Mouse (Mus musculus): ENCODE measurements at regions not wholly inside any gene's neighbourhood (a gene's known extent, or its start where the extent isn't known, plus 50 kb on each side); places are given as distances from the start of the nearest gene placed in this dataset.

GRCm38 (mm10) chr5:112050046-112050782, 202.1 kb downstream of the Cryba4 start:
- ATAC-seq (replicated peaks; ENCODE audit: insufficient number of reproducible peaks, low FRiP score, low TSS enrichment, poor library complexity, severe bottlenecking) = no peak

GRCm38 (mm10) chr5:112050906-112051305, 201.4 kb downstream of the Cryba4 start:
- ATAC-seq (replicated peaks; ENCODE audit: insufficient number of reproducible peaks, low FRiP score, low TSS enrichment, poor library complexity, severe bottlenecking) = no peak

GRCm38 (mm10) chr5:112051786-112052185, 200.5 kb downstream of the Cryba4 start:
- ATAC-seq (replicated peaks; ENCODE audit: insufficient number of reproducible peaks, low FRiP score, low TSS enrichment, poor library complexity, severe bottlenecking) = no peak

GRCm38 (mm10) chr5:112053600-112054155, 198.6 kb downstream of the Cryba4 start:
- ATAC-seq (replicated peaks; ENCODE audit: insufficient number of reproducible peaks, low FRiP score, low TSS enrichment, poor library complexity, severe bottlenecking) = no peak

GRCm38 (mm10) chr5:112055018-112055417, 197.3 kb downstream of the Cryba4 start:
- ATAC-seq (replicated peaks; ENCODE audit: insufficient number of reproducible peaks, low FRiP score, low TSS enrichment, poor library complexity, severe bottlenecking) = no peak

GRCm38 (mm10) chr5:112069917-112070316, 182.4 kb downstream of the Cryba4 start:
- no peak for ATAC-seq (replicated peaks; ENCODE audit: insufficient number of reproducible peaks, low FRiP score, low TSS enrichment, poor library complexity, severe bottlenecking)

- no peak for ATAC-seq (replicated peaks; ENCODE audit: insufficient number of reproducible peaks, low FRiP score, low TSS enrichment, poor library complexity, severe bottlenecking)
Measured at GRCm38 (mm10) chr5:112072456-112072855, 179.9 kb downstream of the Cryba4 start.

GRCm38 (mm10) chr5:112077097-112077496, 175.2 kb downstream of the Cryba4 start:
- no peak for ATAC-seq (replicated peaks; ENCODE audit: insufficient number of reproducible peaks, low FRiP score, low TSS enrichment, poor library complexity, severe bottlenecking)

GRCm38 (mm10) chr5:112077840-112078600, 174.3 kb downstream of the Cryba4 start:
- no peak for ATAC-seq (replicated peaks; ENCODE audit: insufficient number of reproducible peaks, low FRiP score, low TSS enrichment, poor library complexity, severe bottlenecking)

GRCm38 (mm10) chr5:112081006-112081405, 171.3 kb downstream of the Cryba4 start:
- ATAC-seq (replicated peaks; ENCODE audit: insufficient number of reproducible peaks, low FRiP score, low TSS enrichment, poor library complexity, severe bottlenecking) = no peak

- ATAC-seq (replicated peaks; ENCODE audit: insufficient number of reproducible peaks, low FRiP score, low TSS enrichment, poor library complexity, severe bottlenecking) = no peak
Measured at GRCm38 (mm10) chr5:112091867-112092535, 160.3 kb downstream of the Cryba4 start.

GRCm38 (mm10) chr5:112093905-112094571, 158.3 kb downstream of the Cryba4 start:
- no peak for ATAC-seq (replicated peaks; ENCODE audit: insufficient number of reproducible peaks, low FRiP score, low TSS enrichment, poor library complexity, severe bottlenecking)

GRCm38 (mm10) chr5:112098469-112099085, 153.7 kb downstream of the Cryba4 start:
- ATAC-seq (replicated peaks; ENCODE audit: insufficient number of reproducible peaks, low FRiP score, low TSS enrichment, poor library complexity, severe bottlenecking) = no peak

GRCm38 (mm10) chr5:112101739-112102590, 150.4 kb downstream of the Cryba4 start:
- no peak for ATAC-seq (replicated peaks; ENCODE audit: insufficient number of reproducible peaks, low FRiP score, low TSS enrichment, poor library complexity, severe bottlenecking)

- no peak for ATAC-seq (replicated peaks; ENCODE audit: insufficient number of reproducible peaks, low FRiP score, low TSS enrichment, poor library complexity, severe bottlenecking)
Measured at GRCm38 (mm10) chr5:112110306-112110969, 141.9 kb downstream of the Cryba4 start.

GRCm38 (mm10) chr5:112120766-112121165, 131.6 kb downstream of the Cryba4 start:
- ATAC-seq (replicated peaks; ENCODE audit: insufficient number of reproducible peaks, low FRiP score, low TSS enrichment, poor library complexity, severe bottlenecking) = no peak

- ATAC-seq (replicated peaks; ENCODE audit: insufficient number of reproducible peaks, low FRiP score, low TSS enrichment, poor library complexity, severe bottlenecking) = no peak
Measured at GRCm38 (mm10) chr5:112121554-112121953, 130.8 kb downstream of the Cryba4 start.
